Mouse (Mus musculus) forebrain, embryonic 16.5 days (tissue): ENCODE results near the gene Tmem119. TPM values are rescaled to one million over a fixed set of nuclear protein-coding genes. Genes with fewer than 3 reads are reported as not detected.

Source experiments
- ATAC-seq: fragments of 200-750 bp; cut with Nextera tagmentation; 2 replicates; pipeline ENCODE4 v1.8.0; 2017; ENCODE audit warnings: mild to moderate bottlenecking, moderate library complexity
- H3K27ac ChIP-seq: fragments of 300-500 bp; sonication (generic); 2 replicates; pipeline ENCODE4 v1.5.1; 2014; ENCODE audit warnings: low read length, control low read depth
- H3K27me3 ChIP-seq: fragments of 300-500 bp; sonication (generic); replicated peaks from 2 replicates; pipeline ENCODE4 v1.6.1; 2014; ENCODE audit warnings: low read length; ENCODE audit not compliant: control insufficient read depth, insufficient read depth
- H3K36me3 ChIP-seq: fragments of 300-500 bp; sonication (generic); 2 replicates; pipeline ENCODE4 v1.6.1; 2014; ENCODE audit not compliant: control insufficient read depth, insufficient read depth
- H3K4me1 ChIP-seq: fragments of 300-500 bp; sonication (generic); replicated peaks from 2 replicates; pipeline ENCODE4 v1.6.1; 2014; ENCODE audit warnings: low read length; ENCODE audit not compliant: control insufficient read depth, insufficient read depth
- H3K4me2 ChIP-seq: fragments of 300-500 bp; sonication (generic); 2 replicates; pipeline ENCODE4 v1.6.1; 2014; ENCODE audit warnings: mild to moderate bottlenecking, low read length, control low read depth
- H3K4me3 ChIP-seq: fragments of 300-500 bp; sonication (generic); replicated peaks from 2 replicates; pipeline ENCODE4 v1.5.1; 2014; ENCODE audit warnings: mild to moderate bottlenecking, low read length, control low read depth
- H3K9ac ChIP-seq: fragments of 300-500 bp; sonication (generic); replicated peaks from 2 replicates; pipeline ENCODE4 v1.6.1; 2014; ENCODE audit warnings: low read depth, low read length, control low read depth
- H3K9me3 ChIP-seq: fragments of 300-500 bp; sonication (generic); 2 replicates; pipeline ENCODE4 v1.6.1; 2016; ENCODE audit warnings: low read length; ENCODE audit not compliant: control insufficient read depth
- WGBS: fragments of 180-500 bp; shearing (Covaris S2); extraction: QIAGEN DNeasy Blood & Tissue Kit; methylation state at CpG from one replicate; pipeline ENCODE4 v1.1.7; 2014; 5-methylcytosine and 5-hydroxymethylcytosine counted together
- polyA plus RNA-seq: library from polyadenylated mRNA; unstranded; fragments of >200 nt; fragmentation: Nextera tagmentation; extraction: Ambion mirVana; gene quantifications from 2 replicates; pipeline ENCODE4 v1.2.1, GENCODE M21; 2015

Gene Tmem119
- polyA plus RNA-seq, 1 experiment from 2014 or later: 4.4 TPM

DNA sequence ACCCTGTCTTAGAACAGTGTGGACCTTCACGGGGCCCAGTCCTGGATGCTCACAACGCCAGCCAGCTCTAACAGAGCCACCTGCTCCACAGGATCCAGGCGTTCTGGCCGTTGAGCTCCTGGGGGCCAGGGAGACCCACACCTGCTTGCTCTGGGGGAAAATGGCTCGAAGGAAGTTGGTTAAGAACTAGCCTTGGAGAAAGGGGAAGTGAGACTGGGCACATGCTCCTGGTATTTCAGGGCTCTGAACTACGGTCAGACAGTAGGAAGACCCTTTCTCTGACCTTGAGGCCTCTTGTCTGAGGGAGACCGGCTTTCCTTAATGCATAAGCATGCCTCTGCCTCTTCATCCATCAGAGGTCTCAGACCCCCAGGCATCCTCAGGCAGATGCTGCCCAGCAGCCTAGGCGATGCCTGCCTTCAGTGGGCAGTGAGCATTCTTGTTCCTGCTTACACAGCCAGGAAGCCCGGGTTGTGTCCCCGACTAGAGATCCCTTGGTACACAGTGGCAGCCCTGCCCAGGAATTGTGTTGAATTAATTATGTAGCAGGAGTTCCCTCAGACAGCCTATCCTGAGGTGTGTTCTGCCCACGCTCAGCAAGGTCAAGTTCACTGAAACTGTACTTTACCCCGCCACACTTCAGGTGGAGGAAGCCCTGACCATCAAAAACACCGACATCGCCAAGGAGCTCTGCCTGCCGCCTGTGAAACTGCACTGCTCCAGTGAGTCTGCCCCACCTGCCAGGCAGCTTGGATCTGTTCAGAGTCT, 24.0 kb downstream of the Tmem119 start:
- 95% methylated on average over 15 of the region's 15 CpGs for WGBS
- no peak overlapping the region for H3K27ac ChIP-seq

DNA sequence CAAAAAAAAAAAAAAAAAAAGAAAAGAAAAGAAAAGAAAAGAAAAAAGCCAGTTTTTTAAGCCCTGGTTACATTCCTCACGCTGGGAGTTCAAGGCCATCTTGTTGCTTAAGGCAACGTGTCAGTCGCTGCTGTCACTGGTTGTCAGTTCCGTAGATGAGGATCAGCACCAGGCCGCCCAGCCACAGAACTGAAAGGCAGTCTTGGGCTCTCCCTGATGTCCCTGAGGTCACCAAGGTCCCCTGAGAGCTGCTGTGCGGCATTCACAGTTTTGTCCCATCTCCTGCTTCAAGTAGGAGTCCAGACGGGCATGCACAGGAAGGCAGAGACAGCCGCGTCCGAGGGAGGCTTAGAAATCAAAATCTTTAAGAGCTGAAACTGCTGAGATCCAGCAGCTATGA, 24.7 kb downstream of the Tmem119 start:
- Histone ChIP-seq H3K36me3 (peaks cover 4% of the 10 kb centered on the region; the same call in 1 of the 2 replicates), H3K9me3 (no peaks in the 10 kb centered on the region), H3K27me3 (no peaks in the 10 kb centered on the region), H3K27ac (no peak overlapping the region), H3K4me3 (no peak overlapping the region), H3K9ac (no peak overlapping the region), H3K4me1 (peaks cover 13% of the 10 kb centered on the region), H3K4me2 (no peak overlapping the region)
- 92% methylated on average over 10 of the region's 10 CpGs for WGBS
- no peak for ATAC-seq

More for the DNA sequence above, 24.0 kb downstream of the Tmem119 start:
- Histone ChIP-seq H3K4me2 (no peak overlapping the region), H3K9me3 (no peaks in the 10 kb centered on the region), H3K9ac (no peak overlapping the region), H3K4me3 (no peak overlapping the region), H3K4me1 (peaks cover 11% of the 10 kb centered on the region), H3K27me3 (no peaks in the 10 kb centered on the region), H3K36me3 (peaks cover 4% of the 10 kb centered on the region; the same call in 1 of the 2 replicates)
- ATAC-seq: no peak

DNA sequence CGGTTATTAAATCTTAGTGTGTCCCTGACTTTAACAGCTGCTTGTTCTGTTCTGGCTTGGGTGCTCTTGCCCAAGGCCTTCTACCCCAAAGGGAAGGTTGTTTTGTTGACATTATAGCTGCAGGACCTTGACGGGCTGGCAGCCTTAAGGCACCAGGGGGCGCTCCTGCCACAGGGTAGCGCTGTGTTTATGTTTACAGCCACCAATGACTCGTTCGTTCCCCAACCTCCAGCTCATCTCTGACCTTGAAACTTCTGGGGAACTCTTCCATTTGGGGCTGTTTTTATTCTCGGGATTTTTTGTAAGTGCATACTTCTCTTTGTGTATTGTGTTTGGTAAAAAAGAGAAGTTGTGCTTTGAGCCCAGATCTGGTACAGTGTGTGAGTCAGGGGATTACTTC, 26.7 kb downstream of the Tmem119 start:
- H3K27me3 ChIP-seq: no peaks in the 10 kb centered on the region
- ATAC-seq: no peak
- WGBS: under 1% methylated on average over 7 of the region's 7 CpGs

DNA sequence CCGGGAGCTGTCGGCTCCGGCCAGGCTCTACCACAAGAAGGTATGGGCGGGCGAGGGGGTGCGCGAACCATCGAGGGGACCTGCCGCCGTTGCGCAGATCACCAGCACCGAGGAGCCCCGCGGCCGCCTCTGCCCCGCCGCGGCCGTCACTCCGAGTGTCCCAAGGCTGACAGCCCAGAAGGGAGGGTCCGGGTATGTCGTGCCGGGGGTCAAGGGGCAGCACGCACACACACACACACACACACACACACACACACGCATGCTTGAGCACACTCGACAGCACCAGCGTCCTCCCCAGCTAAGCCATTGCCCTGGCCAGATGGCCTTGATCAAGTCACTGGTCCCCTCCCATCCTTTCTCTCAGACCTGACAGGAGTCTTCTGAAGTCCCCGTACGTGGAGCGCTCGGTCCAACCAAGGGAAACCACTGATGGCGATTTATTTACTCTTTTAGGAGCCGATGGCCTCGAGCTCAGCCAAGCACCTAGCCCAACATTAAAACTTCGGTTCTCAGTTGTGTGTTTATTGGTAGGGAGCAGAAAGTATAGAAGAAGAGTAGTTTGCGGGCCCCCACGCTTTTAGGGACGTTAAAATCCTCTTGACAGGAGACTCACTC, 27.3 kb downstream of the Tmem119 start:
- H3K4me1 ChIP-seq: peaks cover 26% of the 10 kb centered on the region
- peak overlapping the region; percentile 99; the same call in 1 of the 2 replicates for H3K27ac ChIP-seq
- peaks cover 4% of the 10 kb centered on the region; the same call in 1 of the 2 replicates for H3K36me3 ChIP-seq
- no peaks in the 10 kb centered on the region for H3K27me3 ChIP-seq
- H3K4me2 ChIP-seq: peak overlapping the region; percentile 57
- peak overlapping the region; percentile 89 for H3K9ac ChIP-seq
- WGBS: 2% methylated on average over 38 of the region's 38 CpGs
- H3K9me3 ChIP-seq: no peaks in the 10 kb centered on the region
- peak overlapping the region; percentile 100 for H3K4me3 ChIP-seq
- ATAC-seq: peak; percentile 41; the same call in 1 of the 2 replicates

More for the DNA sequence above, 26.7 kb downstream of the Tmem119 start:
- peak overlapping the region; percentile 100 for H3K4me3 ChIP-seq
- no peak overlapping the region for H3K27ac ChIP-seq
- no peak overlapping the region for H3K9ac ChIP-seq
- peaks cover 26% of the 10 kb centered on the region for H3K4me1 ChIP-seq
- H3K9me3 ChIP-seq: no peaks in the 10 kb centered on the region
- peaks cover 4% of the 10 kb centered on the region; the same call in 1 of the 2 replicates for H3K36me3 ChIP-seq
- H3K4me2 ChIP-seq: peak overlapping the region; percentile 57

DNA sequence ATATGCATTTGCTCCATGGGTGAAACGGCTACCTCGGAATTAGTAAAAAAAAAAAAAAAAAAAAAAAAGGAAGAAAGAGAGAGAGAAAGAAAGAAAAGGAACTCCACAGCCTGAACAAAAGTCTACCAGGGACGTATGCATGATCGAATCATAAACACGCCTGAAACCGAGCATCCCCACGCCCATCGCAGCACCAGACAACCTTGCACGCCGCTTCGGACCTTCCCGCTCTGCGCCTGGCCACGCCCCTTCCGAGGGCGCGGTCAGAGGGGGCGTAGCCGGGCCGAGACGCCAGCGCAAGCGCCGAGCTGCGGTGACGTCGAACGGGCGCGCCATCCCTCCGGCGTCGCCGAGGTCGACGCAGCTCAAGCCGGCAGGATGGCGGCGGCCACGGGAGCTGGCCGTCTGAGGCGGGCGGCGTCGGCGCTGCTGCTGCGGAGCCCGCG, 27.8 kb downstream of the Tmem119 start, which contains the start of the genes Sart3 and Iscu:
TSS of gene Sart3 (minus strand) at position 61 of the 446 bp plus-strand sequence.
TSS of gene Iscu (plus strand) at position 299 of the 446 bp plus-strand sequence.
- WGBS: 0% methylated on average over 46 of the region's 49 CpGs
- peak; percentile 77 for ATAC-seq
- H3K27me3 ChIP-seq: no peaks in the 10 kb centered on the region
- peak within 1 kb of the TSS; percentile 57 for H3K4me2 ChIP-seq
- peak within 1 kb of the TSS; percentile 89 for H3K9ac ChIP-seq
- H3K4me1 ChIP-seq: peaks cover 26% of the 10 kb centered on the region
- H3K9me3 ChIP-seq: no peaks in the 10 kb centered on the region
- H3K4me3 ChIP-seq: peak within 1 kb of the TSS; percentile 100
- peak within 1 kb of the TSS; percentile 99 for H3K27ac ChIP-seq
- peaks cover 4% of the 10 kb centered on the region; the same call in 1 of the 2 replicates for H3K36me3 ChIP-seq

DNA sequence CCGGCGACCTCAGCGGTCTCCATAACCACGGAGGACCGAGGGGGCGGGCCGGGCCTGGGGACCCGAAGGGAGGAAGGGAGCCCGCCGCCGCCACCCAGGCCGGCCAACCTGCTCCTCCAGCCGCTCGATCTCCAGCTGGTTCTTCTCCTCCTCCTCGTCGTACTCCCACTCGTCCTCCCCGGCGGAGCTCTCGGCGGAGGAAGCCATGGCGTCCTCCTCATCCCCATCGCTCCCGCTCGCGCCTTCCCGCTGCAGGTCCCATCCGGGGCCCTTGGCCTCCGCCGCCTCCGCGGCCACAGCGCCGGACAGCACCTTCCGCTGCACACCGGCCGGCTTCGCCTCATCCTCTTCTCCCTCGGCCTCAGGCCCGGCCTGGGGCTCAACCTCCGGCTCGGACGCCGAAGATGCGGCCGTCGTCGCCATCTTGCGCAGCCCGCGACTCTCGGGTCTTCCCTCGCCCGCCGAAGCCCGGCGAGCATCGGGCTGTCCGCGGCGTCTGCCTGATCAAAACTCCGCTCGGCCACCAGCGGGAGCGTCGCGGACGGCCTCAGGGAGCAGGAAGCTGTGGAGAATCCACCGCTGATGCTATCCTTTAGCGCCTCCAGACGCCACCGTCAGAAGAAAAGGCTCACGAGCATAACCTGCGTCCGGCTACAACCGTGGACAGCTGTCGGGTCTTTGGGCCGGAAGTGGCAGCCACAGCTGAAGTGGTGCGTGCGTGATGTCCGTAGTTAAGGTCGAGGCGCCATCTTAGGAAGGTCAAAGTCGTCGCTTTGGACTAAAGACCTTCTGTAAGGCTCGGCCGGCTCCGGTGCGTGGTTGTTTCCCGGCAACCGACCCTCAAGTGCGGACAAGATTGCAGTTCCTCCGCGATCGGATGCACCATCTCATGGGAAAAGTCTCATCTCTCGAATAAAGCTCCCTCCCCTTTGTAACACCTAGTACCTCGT, 28.8 kb downstream of the Tmem119 start:
- H3K36me3 ChIP-seq: peaks cover 4% of the 10 kb centered on the region; the same call in 1 of the 2 replicates
- H3K4me1 ChIP-seq: peaks cover 26% of the 10 kb centered on the region
- peak overlapping the region; percentile 66 for H3K4me2 ChIP-seq
- H3K9me3 ChIP-seq: no peaks in the 10 kb centered on the region
- H3K9ac ChIP-seq: peak overlapping the region; percentile 89
- peak overlapping the region; percentile 100 for H3K4me3 ChIP-seq
- H3K27ac ChIP-seq: peak overlapping the region; percentile 99
- ATAC-seq: peak; percentile 81
- WGBS: under 1% methylated on average over 90 of the region's 97 CpGs
- H3K27me3 ChIP-seq: no peaks in the 10 kb centered on the region

DNA sequence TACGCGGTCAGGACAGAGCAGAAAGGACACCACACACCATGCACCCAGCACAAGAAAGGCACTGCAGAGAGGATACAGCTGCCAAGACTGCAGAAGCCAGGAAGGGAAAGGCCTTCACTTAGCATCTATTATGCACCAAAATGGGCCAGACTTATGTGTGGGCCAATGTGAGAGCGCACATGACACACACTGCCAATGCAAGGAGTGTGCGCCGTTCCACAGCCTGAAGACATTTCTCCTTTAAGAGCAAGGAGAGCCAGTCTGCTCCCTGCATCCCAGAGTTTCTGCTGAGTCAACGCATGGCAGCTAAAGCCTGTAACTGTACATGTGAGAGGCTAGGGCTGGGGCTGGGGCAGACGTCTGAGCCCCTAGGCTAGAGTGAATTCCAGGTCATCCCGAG, 31.5 kb downstream of the Tmem119 start:
- H3K4me1 ChIP-seq: peaks cover 24% of the 10 kb centered on the region
- no peaks in the 10 kb centered on the region; the same call in 1 of the 2 replicates for H3K36me3 ChIP-seq
- no peak overlapping the region for H3K4me2 ChIP-seq
- H3K4me3 ChIP-seq: no peak overlapping the region
- H3K27ac ChIP-seq: no peak overlapping the region
- no peaks in the 10 kb centered on the region for H3K27me3 ChIP-seq
- H3K9me3 ChIP-seq: no peaks in the 10 kb centered on the region
- 94% methylated on average over 8 of the region's 8 CpGs for WGBS
- ATAC-seq: no peak
- H3K9ac ChIP-seq: no peak overlapping the region

DNA sequence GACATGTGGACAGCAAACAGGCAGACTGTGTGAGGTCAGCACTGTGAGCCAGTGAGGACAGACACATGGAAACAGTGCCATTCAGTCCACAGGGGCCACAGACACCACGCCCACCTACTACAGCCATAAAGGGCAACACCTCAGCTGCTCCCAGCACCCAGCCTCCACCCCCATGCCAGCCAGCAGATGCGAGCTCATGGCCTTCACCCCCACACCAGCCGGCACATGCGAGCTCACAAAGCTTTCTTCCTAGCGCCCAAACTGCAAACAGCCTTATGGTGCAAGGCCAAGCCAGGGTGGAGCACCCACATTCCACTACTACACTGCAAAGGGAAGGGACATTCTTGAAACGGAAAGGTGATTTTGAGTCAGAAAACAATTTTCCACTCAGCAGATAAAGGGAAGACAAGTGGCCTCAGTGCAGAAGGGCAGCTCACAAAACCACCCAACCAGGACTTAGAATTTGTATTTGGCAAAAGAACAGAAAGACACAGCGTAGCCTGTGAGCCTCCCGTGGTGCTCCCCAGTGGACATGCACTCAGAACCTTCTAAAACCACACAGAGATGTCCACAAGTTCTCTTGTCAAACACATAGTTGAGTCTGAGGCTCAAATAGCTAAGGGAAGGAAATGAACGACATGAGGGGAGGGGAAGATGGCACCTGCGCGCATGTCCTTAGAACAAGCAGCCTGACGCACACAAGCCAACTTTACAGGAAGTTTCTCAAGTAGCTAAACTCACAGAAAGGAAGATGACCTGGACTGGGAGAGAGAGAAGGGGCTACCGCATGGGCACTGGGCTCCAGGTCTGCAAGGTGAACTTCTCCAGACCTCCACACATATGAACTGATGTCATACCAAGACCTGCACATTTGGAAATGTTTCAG, 34.4 kb downstream of the Tmem119 start:
- 94% methylated on average over 13 of the region's 13 CpGs for WGBS

More for the DNA sequence above, 34.4 kb downstream of the Tmem119 start:
- Histone ChIP-seq H3K4me2 (no peak overlapping the region), H3K9ac (no peak overlapping the region), H3K9me3 (no peaks in the 10 kb centered on the region), H3K36me3 (peaks cover 3% of the 10 kb centered on the region; the same call in 1 of the 2 replicates), H3K27ac (no peak overlapping the region), H3K27me3 (no peaks in the 10 kb centered on the region), H3K4me3 (no peak overlapping the region), H3K4me1 (peaks cover 15% of the 10 kb centered on the region)
- ATAC-seq: no peak
